Mouse (Mus musculus) central nervous system, embryonic 11.5 days (tissue): Measurements from ENCODE around the gene Defb35. TPM values are rescaled to one million over a fixed set of nuclear protein-coding genes. Genes with fewer than 3 reads are reported as not detected.

Source experiments
- polyA plus RNA-seq: library from polyadenylated mRNA; depleted of rRNA; stranded (reverse); fragments of >200 nt; gene quantifications from 2 replicates; pipeline ENCODE4 v1.2.3, GENCODE M21; 2012; rRNA removed

The Defb35 gene
- polyA plus RNA-seq, result not detected in 2 replicates

DNA sequence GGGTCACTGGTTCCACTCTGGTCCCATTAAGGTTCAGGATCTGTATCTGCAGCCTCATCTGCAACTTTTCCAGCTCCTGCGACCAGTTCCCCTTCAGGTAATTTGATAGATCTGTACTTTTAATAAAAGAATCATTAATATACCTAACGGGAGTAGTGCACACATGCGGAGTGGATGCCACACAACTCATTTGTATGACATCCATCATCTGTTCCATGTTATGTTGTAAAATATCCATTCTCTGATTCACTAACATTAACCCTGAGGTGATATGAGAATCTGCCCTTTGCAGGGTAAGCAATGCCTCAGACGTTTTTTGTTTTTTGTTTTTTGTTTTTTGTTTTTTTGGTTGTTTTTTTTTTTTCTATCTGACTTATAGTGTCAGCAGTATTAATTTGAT, at the start of gene Defb35:
Gene Defb35 (plus strand): TSS at position 301 of the 400 bp plus-strand sequence.

DNA sequence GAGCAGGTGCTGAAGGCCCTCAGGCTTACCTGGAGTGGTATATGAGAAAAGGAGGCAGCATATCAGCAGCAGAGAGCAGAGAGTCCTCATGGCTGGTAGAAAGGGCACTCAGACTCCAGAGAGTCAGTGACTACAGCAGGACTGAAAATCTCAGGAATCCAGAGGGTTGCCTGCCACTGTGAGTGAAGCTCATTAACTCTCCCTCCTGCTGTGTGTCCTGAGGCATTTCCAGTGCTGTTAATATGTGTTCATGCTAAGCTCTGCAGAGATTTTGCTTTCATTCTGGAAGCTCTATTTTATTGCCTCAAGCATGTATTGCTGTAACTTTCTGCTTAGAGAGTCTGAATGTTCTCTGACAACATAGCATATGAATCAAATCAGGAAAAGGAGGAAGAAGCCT, 31.9 kb upstream of the Defb35 start, which contains the start of gene Defb11:
Gene Defb11 (minus strand): TSS at position 123 of the 400 bp plus-strand sequence.

DNA sequence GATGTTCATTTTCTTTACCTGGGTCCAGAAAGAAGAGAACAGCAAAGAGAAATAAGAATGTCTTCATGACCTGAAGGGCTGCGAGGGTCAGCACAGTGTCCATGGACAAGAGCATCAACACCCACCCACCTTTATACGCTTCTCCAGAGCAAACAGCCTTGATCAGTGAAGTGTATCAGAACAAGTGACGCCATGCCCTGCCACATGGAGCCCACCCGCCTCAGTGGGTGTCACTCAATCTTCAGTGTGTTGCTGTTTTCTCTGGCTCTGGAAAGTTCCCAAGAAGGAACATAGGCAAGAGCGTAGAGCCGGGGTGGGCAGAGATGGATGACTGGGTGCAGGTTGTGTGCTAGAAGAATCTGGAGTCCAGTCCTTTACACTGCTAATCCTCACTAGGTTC, 5.5 kb upstream of the Defb35 start, which contains the start of gene Defb15:
Gene Defb15 (minus strand): TSS at position 101 of the 400 bp plus-strand sequence.

DNA sequence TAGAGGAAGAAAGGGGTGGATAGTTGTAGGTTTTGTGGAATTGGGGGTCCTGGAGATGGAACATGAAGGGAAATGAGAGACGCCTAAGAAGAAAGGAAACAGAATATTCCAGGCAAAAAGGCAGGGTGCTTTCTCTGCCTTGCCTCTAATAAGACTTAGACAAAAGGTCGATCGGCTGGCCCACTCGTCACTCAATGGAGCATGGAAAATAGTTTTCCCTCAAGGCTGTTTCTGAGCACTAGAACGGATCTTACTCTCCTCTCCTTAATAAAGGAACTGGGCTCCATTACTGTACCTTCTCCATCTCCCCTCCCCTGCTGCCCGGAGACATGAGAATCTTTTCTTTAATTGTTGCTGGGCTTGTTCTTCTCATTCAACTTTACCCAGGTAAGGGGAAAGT, 8.3 kb downstream of the Defb35 start, which contains the start of gene Defb13:
Gene Defb13 (plus strand): TSS at position 301 of the 400 bp plus-strand sequence.

DNA sequence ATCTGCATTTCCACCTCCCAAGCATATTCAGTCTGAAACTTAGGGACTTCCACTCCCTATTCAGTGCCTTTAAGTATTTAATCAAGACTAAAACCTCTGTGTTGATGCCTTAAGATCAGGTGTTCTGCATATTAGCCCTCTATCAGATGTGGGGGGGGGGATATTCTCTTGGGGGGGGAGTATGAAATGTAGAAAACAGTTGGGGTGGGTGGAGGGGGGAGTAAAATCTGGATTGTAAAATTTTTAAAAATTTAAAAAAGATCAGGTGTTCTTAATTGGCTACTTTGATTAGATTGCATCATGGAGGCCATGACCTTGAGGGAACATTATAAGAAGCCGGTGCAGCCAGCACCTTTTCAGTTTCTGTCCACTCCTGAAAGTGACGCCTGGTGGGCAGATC, 20.3 kb downstream of the Defb35 start, which contains the start of gene Fam90a1a:
Gene Fam90a1a (plus strand): TSS at position 301 of the 400 bp plus-strand sequence.

DNA sequence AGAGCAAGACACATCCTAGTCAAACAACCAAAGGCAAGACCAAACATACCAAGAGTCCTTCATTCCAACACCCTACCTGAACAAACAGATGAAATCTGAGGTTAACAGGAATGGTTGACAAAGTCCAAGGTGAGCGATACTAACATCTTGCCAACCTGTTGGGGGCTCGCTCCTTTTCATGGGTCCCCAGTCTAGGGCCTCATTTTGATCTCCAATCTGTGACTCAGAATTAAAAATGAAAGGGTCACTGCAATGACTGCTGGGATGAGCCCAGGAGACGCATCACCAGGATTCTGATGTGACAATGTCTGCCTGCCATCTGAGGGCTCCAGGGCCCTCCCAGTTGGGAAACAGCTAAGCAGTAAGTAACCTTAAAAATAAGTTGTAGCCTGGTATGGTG, 31.3 kb downstream of the Defb35 start, which contains the start of gene Ccdc70:
Gene Ccdc70 (plus strand): TSS at position 301 of the 400 bp plus-strand sequence.

Other genes starting within 250 kb of the Defb35 start
- gene AY761184, start 234.7 kb upstream of the Defb35 start, polyA plus RNA-seq, result not detected in 2 replicates
- 0.28 TPM in 1 of 2 replicates, not detected in the other for gene Defa24, start 203.9 kb upstream of the Defb35 start, polyA plus RNA-seq
- gene Defb50, start 114.8 kb upstream of the Defb35 start, polyA plus RNA-seq, result not detected in 2 replicates
- gene Defb2, start 98.4 kb upstream of the Defb35 start, polyA plus RNA-seq, result not detected in 2 replicates
- not detected in 2 replicates for gene Defb10, start 79.5 kb upstream of the Defb35 start, polyA plus RNA-seq
- gene Defb9, start 52.9 kb upstream of the Defb35 start, polyA plus RNA-seq, result not detected in 2 replicates
- gene Defb11, start 31.9 kb upstream of the Defb35 start, polyA plus RNA-seq, result 0.56 and 0.76 TPM in 2 replicates
- gene Defb15, start 5.6 kb upstream of the Defb35 start, polyA plus RNA-seq, result not detected in 2 replicates
- gene Defb13, start 8.4 kb downstream of the Defb35 start, polyA plus RNA-seq, result not detected in 2 replicates
- gene Fam90a1a, start 20.4 kb downstream of the Defb35 start, polyA plus RNA-seq, result not detected in 2 replicates
- gene Ccdc70, start 31.4 kb downstream of the Defb35 start, polyA plus RNA-seq, result not detected in 2 replicates
- gene Atp7b, start 122.0 kb downstream of the Defb35 start, polyA plus RNA-seq, result 2.7 and 3.7 TPM in 2 replicates
- 9.4 and 17.1 TPM in 2 replicates for gene Alg11, start 122.4 kb downstream of the Defb35 start, polyA plus RNA-seq
- 0.09 and 0.14 TPM in 2 replicates for gene Nek5, start 186.7 kb downstream of the Defb35 start, polyA plus RNA-seq
- gene Nek3, start 228.1 kb downstream of the Defb35 start, polyA plus RNA-seq, result 8.6 and 10.6 TPM in 2 replicates
- gene Ckap2, start 247.5 kb downstream of the Defb35 start, polyA plus RNA-seq, result 58.7 and 84.6 TPM in 2 replicates